Mouse (Mus musculus): ENCODE measurements around the gene Hmgb1.

DNA sequence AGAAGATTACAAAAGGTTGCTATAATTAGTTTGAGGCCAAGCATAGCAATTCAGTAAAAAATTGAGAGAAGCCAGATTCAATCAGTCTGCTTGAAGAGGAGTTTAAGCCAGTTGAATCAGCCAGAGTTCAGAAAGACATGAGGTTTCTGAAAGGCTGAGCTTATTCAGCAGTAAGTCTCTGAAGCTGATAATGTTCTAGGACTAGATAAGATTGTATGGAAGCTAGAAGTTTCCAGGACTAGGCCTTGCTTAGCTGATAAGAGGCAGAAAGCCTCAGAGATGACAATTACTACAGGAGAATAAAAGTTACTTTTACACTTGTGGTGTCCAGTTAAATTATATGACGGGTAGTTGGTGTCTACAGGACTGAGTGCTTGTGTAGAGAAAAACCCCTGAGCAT lies 5.9 kb upstream of the Hmgb1 start:
- TF ChIP-seq EP300 (IDR thresholded peaks at IDR 0.05; ENCODE audit: insufficient read depth, low read depth, low read length) (no peak), CTCF (IDR thresholded peaks at IDR 0.05; ENCODE audit: low read depth, low read length) (no peak), POLR2A (IDR thresholded peaks at IDR 0.05; ENCODE audit: insufficient read depth, low read length) (no peak)
